Mouse (Mus musculus): Measurements from ENCODE around the gene Scarb1. TPM values are rescaled to one million over a fixed set of nuclear protein-coding genes. Genes with fewer than 3 reads are reported as not detected.
"Not testable (repeated sequence)": the region's sequence is repeated elsewhere in the genome, so short reads cannot be mapped to it uniquely, and the experiment has no call there.

The Scarb1 gene
- polyA plus RNA-seq (2015; fragmentation: Nextera tagmentation; extraction: Ambion mirVana) = 40.3 and 45.9 TPM in 2 replicates

DNA sequence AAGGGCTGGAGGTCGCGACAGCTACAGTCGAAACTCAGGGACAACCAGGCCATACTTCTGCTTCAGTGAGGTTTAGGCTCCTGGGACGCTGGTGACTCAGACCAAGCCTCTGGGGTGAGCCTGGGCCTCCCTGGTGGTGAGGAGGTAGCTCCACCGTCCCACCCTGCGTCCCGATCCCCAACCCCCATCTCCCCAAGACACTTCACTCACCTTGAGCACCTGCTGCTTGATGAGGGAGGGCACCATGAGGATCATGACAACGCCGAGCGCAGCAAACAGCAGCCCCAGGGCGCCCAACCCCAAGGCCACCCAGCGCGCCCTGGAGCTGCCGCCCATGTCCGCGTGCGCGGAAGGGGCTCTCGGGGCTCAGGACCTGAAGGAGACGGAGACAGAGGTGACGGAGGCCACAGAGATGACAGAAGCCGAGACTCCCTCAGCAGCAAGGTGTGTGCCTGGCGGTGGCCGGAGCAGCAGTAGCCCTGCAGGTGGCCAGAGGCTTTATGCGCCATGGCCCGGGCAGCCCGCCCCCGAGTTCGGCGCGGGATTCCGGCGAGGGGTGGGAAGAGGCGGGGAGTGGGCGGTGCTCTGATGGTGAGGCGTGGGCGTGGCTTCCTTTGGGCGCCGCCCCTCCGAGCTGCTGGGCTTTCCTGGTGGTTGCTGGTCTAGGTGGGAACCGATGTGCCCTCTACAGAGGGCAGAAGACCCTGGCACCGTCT lies at the start of gene Scarb1:
Scarb1 (minus strand) TSS at position 548 of the 716 bp plus-strand sequence.
- peak; percentile 85 for ATAC-seq (replicated peaks)
- Histone ChIP-seq H3K9ac (peak within 1 kb of the TSS; percentile 49), H3K4me2 (peak within 1 kb of the TSS; percentile 94), H3K27me3 (replicated peaks) (no peaks in the 10 kb centered on the region), H3K9me3 (no peaks in the 10 kb centered on the region), H3K27ac (no peak within 1 kb of the TSS), H3K4me1 (peaks cover 28% of the 10 kb centered on the region), H3K36me3 (replicated peaks) (no peaks in the 10 kb centered on the region), H3K4me3 (peak within 1 kb of the TSS; percentile 61)
- under 1% methylated on average over 41 of the region's 42 CpGs for WGBS

DNA sequence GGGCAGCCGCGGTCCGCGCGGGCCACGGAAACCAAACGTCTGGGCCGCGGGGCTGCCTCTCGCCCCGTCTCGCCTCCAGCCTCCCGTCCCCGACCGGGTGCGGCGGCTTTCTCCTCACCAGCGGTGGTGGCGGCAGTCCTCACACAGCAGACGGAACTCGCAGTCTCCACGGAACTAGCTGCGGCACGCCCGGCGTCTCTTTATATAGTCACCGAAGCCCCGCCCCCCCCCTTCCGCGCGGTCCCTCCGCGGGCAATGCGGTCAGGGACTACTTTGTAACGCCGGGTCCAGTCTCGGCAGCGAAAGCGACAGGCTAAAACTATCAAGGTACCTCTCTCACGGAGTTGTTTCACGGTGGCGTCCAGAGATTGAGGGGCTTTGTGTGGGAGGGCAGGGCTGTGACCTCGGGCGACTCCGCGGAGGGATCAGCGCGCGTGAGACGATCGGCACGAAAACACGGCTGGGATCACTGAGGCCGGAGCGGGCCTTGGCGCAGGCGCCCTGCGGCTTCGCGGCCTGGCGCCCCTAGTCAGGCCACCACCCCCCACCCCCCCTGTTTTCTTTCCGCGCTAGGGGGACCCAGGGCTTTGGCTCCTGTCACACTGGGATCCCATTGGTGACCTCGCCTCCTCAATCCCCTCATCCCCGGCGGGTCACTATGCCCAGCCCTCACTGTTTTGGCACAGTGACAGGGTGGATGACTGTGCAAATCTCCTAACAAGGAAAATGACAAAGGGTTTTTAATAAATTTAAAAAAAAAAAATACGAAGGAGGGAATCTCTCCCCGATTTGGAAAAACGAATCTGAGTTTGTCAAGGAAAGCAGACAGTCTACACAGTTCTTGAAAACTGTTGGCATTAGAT lies 48.9 kb upstream of the Scarb1 start, which contains the start of gene Ubc:
Ubc (minus strand) TSS at position 624 of the 863 bp plus-strand sequence.
- Histone ChIP-seq H3K4me2 (peak within 1 kb of the TSS; percentile 98), H3K9me3 (no peaks in the 10 kb centered on the region), H3K9ac (peak within 1 kb of the TSS; percentile 97), H3K27ac (peak within 1 kb of the TSS; percentile 99), H3K27me3 (replicated peaks) (no peaks in the 10 kb centered on the region), H3K4me1 (peaks cover 47% of the 10 kb centered on the region), H3K4me3 (peak within 1 kb of the TSS; percentile 98), H3K36me3 (replicated peaks) (peaks cover 12% of the 10 kb centered on the region)
- under 1% methylated on average over 68 of the region's 69 CpGs for WGBS
- ATAC-seq (replicated peaks) = peak; percentile 74

DNA sequence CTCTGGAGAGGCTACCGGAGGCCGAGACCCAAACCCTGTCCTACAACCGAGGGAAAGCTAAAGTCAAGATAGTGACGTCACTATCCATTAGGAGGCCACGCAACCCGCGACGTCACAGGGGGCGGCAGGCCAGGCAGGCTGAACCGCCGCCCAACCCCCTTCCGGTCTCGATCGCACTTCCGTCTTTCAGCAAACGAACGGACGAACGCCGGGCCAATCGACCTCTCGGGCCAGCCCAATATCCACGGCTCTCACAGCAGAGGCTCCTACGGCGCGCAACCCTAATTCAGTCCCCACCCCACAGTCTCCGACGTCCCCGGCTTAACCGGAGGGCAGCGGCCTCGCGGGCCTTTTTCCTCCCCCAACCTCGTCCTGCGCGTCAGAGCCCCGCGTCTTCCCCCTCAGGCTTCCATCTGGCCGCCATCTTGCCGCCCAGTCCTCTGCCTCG lies 48.3 kb upstream of the Scarb1 start, which contains the start of gene Gm10382:
Gm10382 (plus strand) TSS at position 192 of the 448 bp plus-strand sequence.
- WGBS = 0% methylated on average over 41 of the region's 41 CpGs
- peak; percentile 30 for ATAC-seq (replicated peaks)
- peaks cover 48% of the 10 kb centered on the region for H3K4me1 ChIP-seq

DNA sequence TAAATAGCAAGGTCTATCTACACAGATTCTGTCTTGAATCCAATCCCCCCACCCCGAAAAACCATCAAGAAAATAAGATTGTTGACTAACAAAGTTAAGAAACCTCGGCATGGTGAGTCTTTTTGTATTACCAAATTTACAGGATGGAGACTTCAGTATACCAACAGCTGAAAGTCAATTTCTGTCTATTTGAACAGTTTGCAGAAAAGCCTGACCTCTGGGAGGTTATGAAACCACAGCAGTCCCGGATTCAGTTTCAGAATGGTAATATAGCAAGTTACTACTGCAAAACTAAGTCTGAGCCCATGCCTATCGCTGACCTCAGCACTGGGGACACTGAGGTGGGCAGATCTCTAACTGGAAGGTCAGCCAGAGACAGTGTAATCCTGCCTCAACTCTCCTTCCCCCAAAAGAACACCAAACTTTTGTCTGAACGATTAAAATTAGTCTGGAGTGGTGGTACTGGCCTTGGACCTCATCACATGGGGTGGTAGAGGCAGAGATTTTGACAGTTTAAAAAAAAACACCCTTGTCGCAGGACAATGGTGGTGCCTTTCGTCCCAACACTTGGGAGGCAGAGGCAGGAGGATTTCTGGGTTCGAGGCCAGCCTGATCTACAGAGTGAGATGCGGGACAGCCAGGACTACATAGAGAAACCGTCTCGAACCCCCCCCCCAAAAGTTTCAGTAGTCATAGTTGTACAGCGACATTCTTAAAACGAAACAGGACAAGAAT lies 47.6 kb upstream of the Scarb1 start:
- Histone ChIP-seq H3K27me3 (replicated peaks) (no peaks in the 10 kb centered on the region), H3K36me3 (replicated peaks) (peaks cover 17% of the 10 kb centered on the region), H3K9me3 (no peaks in the 10 kb centered on the region), H3K4me3 (peak overlapping the region; percentile 98), H3K9ac (peak overlapping the region; percentile 97), H3K4me2 (peak overlapping the region; percentile 98), H3K27ac (peak overlapping the region; percentile 99; the same call in 1 of the 2 replicates), H3K4me1 (peaks cover 46% of the 10 kb centered on the region)
- no peak for ATAC-seq (replicated peaks)
- WGBS = 23% methylated on average over 13 of the region's 13 CpGs

More for the DNA sequence above, 48.3 kb upstream of the Scarb1 start, which contains the start of gene Gm10382:
- H3K27me3 ChIP-seq (replicated peaks) = no peaks in the 10 kb centered on the region
- H3K27ac ChIP-seq = peak within 1 kb of the TSS; percentile 99
- H3K9me3 ChIP-seq = no peaks in the 10 kb centered on the region
- peaks cover 17% of the 10 kb centered on the region for H3K36me3 ChIP-seq (replicated peaks)
- H3K4me3 ChIP-seq = peak within 1 kb of the TSS; percentile 98
- H3K4me2 ChIP-seq = peak within 1 kb of the TSS; percentile 98
- H3K9ac ChIP-seq = peak within 1 kb of the TSS; percentile 97

DNA sequence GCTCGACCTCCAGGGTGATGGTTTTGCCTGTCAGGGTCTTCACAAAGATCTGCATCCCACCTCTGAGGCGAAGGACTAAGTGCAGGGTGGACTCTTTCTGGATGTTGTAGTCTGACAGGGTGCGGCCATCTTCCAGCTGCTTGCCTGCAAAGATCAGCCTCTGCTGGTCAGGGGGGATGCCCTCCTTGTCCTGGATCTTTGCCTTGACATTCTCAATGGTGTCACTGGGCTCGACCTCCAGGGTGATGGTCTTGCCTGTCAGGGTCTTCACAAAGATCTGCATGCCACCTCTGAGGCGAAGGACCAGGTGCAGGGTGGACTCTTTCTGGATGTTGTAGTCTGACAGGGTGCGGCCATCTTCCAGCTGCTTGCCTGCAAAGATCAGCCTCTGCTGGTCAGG lies 46.4 kb upstream of the Scarb1 start:
- H3K4me3 ChIP-seq; H3K27ac ChIP-seq; H3K4me2 ChIP-seq; H3K27me3 ChIP-seq (replicated peaks); H3K9ac ChIP-seq; H3K9me3 ChIP-seq; ATAC-seq (replicated peaks): not testable (repeated sequence)
- 90% methylated on average over 5 of the region's 6 CpGs for WGBS
- H3K4me1 ChIP-seq = peaks cover 37% of the 10 kb centered on the region
- H3K36me3 ChIP-seq (replicated peaks) = peaks cover 17% of the 10 kb centered on the region

DNA sequence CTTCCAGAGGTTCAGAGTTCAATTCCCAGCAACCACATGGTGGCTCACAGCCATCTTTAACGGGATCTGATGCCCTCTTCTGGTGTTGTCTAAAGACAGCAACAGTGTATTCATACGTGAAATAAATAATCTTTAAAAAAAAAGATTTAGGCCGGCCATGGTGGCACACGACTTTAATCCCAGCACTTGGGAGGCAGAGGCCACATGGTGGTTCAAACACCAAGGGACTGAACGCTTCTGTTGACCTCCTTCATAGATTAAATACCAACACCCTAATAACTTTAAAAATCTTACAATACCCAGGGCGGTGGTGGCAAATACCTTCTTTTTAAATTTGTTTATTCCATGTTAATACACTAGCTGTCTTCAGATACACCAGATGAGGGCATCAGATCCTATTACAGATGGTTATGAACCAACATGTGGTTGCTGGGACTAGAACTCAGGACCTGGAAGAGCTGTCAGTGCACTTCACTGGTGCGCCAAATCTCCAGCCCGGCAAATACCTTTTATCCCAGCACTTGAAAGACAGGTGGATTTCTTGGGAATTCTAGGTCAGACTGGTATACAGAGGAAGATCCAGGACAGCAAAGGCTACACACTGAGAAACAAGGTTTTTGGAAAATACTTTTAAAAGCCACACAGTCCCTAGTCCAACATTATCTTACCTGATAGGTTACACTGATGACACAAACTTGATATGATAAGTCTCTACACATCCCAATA lies 44.5 kb upstream of the Scarb1 start:
- WGBS = 64% methylated on average over 8 of the region's 8 CpGs
- H3K4me2 ChIP-seq = peak overlapping the region; percentile 18
- H3K9ac ChIP-seq = no peak overlapping the region
- no peak overlapping the region for H3K27ac ChIP-seq
- no peaks in the 10 kb centered on the region for H3K27me3 ChIP-seq (replicated peaks)
- peaks cover 34% of the 10 kb centered on the region for H3K4me1 ChIP-seq
- H3K4me3 ChIP-seq = no peak overlapping the region; the same call in 1 of the 2 replicates
- no peak for ATAC-seq (replicated peaks)
- no peaks in the 10 kb centered on the region for H3K9me3 ChIP-seq
- peaks cover 17% of the 10 kb centered on the region for H3K36me3 ChIP-seq (replicated peaks)

DNA sequence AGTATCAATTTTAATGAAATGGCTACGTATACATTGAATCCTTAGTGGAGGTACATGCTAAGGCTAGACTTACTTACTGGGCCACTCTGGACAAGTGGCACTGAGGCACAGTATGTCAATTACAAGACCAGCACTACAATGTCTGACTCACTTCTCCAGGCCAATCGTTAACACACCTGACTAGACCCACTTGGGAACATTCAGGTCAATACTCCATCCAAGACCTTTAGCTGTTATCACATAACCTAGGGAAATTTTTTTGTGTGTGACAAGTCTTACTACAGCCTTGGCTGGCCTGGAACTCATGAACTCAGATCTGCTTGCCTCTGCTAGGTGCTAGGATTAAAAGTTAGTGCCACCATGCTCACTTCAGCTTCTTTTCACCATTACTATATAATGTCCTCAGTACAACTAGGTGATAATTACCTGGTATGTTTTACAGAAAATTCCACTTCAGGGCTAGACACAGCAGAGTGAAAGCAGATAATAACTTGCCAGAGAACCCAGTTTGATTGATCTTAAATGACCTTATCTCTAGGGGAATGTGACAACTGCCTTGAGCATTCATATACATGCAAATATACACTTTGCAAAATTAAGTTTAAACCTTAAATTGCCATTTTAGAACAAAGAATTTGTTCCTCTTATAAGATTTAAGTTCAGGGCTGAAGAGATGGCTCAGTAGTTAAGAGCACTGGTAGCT lies 43.8 kb upstream of the Scarb1 start:
- H3K9me3 ChIP-seq = no peaks in the 10 kb centered on the region
- H3K36me3 ChIP-seq (replicated peaks) = peaks cover 17% of the 10 kb centered on the region
- peaks cover 30% of the 10 kb centered on the region for H3K4me1 ChIP-seq
- H3K9ac ChIP-seq = no peak overlapping the region
- ATAC-seq (replicated peaks) = no peak
- peak overlapping the region; percentile 18 for H3K4me2 ChIP-seq
- no peak overlapping the region for H3K27ac ChIP-seq
- H3K27me3 ChIP-seq (replicated peaks) = no peaks in the 10 kb centered on the region
- H3K4me3 ChIP-seq = no peak overlapping the region
- 81% methylated on average over 2 of the region's 2 CpGs for WGBS

DNA sequence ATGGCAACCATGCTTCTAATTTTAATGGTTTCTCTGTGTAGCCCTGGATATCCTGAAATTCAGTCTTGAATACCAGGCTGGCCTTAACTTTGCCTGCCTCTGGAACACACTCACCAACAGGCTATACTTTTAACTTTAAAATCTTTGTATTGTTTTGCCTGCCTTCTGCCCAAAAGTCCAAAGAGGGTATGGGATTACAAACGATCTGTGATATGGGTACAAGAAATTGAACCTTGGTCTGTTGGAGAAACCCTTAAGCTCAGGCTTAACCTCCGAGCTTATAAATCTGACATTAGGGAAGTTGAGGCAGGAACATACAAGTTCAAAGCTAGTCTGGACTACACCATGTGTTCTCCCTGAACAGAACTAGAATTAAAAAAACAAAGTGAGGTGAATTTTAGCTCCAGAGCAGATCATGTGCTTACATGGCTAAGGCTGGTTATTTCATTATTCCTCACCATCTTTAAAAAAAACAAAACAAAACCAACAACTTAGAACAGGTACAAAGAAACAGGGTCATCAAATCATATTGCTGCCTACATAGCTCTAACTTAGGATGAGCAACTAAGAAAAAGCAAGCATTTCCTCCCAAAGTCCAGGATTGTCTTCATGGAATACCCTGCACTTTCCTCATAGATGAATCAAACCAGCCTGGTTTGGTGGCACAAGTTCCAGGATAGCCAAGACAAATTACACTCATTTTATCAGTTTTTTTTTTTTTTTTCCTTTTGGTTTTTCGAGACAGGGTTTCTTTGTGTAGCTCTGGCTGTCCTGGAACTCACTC lies 42.9 kb upstream of the Scarb1 start:
- Histone ChIP-seq H3K4me2 (no peak overlapping the region), H3K4me1 (peaks cover 30% of the 10 kb centered on the region), H3K4me3 (no peak overlapping the region), H3K36me3 (replicated peaks) (peaks cover 17% of the 10 kb centered on the region), H3K27ac (no peak overlapping the region), H3K9me3 (no peaks in the 10 kb centered on the region), H3K27me3 (replicated peaks) (no peaks in the 10 kb centered on the region), H3K9ac (no peak overlapping the region)
- ATAC-seq (replicated peaks) = no peak
- WGBS = 83% methylated on average over 3 of the region's 3 CpGs

DNA sequence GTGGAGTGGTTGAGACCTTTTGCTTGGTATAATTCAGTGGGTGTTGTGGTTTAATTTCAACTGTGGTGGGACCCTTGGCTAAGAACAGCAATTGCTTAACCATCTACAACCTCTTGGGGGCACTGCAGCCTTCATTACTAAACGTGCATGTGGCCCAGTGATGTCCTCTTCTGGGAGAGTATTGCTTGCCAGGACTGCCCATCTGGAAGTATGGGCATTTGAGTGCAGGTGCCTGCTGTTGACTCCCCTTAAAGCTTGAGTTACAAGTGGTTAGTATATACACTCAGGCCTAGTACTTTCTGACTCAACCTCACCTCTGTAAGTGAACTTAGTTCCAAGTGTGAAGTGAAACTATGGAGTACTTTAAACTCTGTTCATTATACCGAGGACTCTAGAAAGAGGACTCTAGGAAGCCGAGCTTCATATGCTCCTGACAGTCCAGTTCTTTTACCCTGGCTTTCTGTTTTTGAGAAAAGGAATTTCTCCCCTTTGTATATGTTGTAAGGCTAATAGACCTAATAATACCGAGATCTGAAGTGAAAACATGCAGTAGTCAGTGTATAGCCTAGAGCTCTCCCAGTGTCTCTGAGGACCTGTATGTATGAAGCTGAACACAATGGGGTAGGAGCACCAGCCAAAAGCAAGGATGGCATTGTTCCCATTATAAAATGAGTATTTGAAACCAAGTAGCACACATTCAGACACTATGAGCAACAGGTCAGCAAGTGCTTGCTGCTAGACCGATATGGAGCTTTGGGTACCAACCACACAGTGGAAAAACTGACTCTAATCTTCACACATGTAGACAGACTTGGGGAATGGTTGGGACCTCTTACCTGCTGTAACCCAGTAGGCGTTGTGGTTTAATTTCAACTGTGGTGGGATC lies 42.0 kb upstream of the Scarb1 start:
- Histone ChIP-seq H3K27me3 (replicated peaks) (no peaks in the 10 kb centered on the region), H3K4me2 (no peak overlapping the region), H3K4me1 (peaks cover 23% of the 10 kb centered on the region), H3K4me3 (no peak overlapping the region), H3K27ac (no peak overlapping the region), H3K9me3 (no peaks in the 10 kb centered on the region), H3K9ac (no peak overlapping the region), H3K36me3 (replicated peaks) (peaks cover 17% of the 10 kb centered on the region)
- ATAC-seq (replicated peaks) = no peak; the same call in 1 of the 2 replicates
- WGBS = 49% methylated on average over 6 of the region's 6 CpGs

Data from midbrain, embryonic 15.5 days (tissue).